Mouse (Mus musculus) CD4-positive, CD25-positive, alpha-beta regulatory T cell, adult 4 months (primary cell): ENCODE data around the gene Epn1. TPM values are rescaled to one million over a fixed set of nuclear protein-coding genes. Genes with fewer than 3 reads are reported as not detected.
A peak's percentile ranks its signal among the peaks of the same experiment; 100 is the strongest.

Source experiments
- ATAC-seq: one replicate; pipeline ENCODE4 v1.8.0; 2017
- polyA plus RNA-seq, 2 experiments: library from polyadenylated mRNA; unstranded; fragments of 100-300 nt; shearing (Covaris generic); gene quantifications; one replicate each; pipeline ENCODE4 v1.2.1; 2017

The Epn1 gene
- polyA plus RNA-seq, 2 experiments from 2014 or later: 4.0 to 7.2 TPM

- no peak for ATAC-seq
Measured at GRCm38 (mm10) chr7:5059421-5059820, 20.6 kb upstream of the Epn1 start.

- no peak for ATAC-seq
Measured at GRCm38 (mm10) chr7:5060239-5060731, 19.8 kb upstream of the Epn1 start.

- ATAC-seq: peak; percentile 78
Measured at GRCm38 (mm10) chr7:5060944-5061773, 18.9 kb upstream of the Epn1 start.

- peak; percentile 33 for ATAC-seq
Measured at GRCm38 (mm10) chr7:5061774-5062359, 18.2 kb upstream of the Epn1 start, which contains the start of gene U2af2. U2af2 (plus strand) TSS chr7:5062143.

- ATAC-seq: peak; percentile 22
Measured at GRCm38 (mm10) chr7:5062360-5063001, 17.6 kb upstream of the Epn1 start.

GRCm38 (mm10) chr7:5064886-5065285, 15.1 kb upstream of the Epn1 start:
- no peak for ATAC-seq

- ATAC-seq: no peak
Measured at GRCm38 (mm10) chr7:5073586-5073985, 6.4 kb upstream of the Epn1 start.

- ATAC-seq: no peak
Measured at GRCm38 (mm10) chr7:5074984-5075383, 5.1 kb upstream of the Epn1 start.

- ATAC-seq: no peak
Measured at GRCm38 (mm10) chr7:5076931-5077330, 3.1 kb upstream of the Epn1 start.

GRCm38 (mm10) chr7:5079365-5080009, 548 bp upstream of the Epn1 start:
- peak; percentile 3 for ATAC-seq

- ATAC-seq: no peak
Measured at GRCm38 (mm10) chr7:5080815-5081214, 780 bp downstream of the Epn1 start.

- ATAC-seq: no peak
Measured at GRCm38 (mm10) chr7:5081241-5081640, 1.2 kb downstream of the Epn1 start.

GRCm38 (mm10) chr7:5081939-5082338, 1.9 kb downstream of the Epn1 start:
- no peak for ATAC-seq

- ATAC-seq: no peak
Measured at GRCm38 (mm10) chr7:5083325-5084105, 3.5 kb downstream of the Epn1 start.

- ATAC-seq: no peak
Measured at GRCm38 (mm10) chr7:5085512-5085911, 5.5 kb downstream of the Epn1 start.

GRCm38 (mm10) chr7:5086921-5087440, 6.9 kb downstream of the Epn1 start:
- no peak for ATAC-seq

GRCm38 (mm10) chr7:5087886-5088285, 7.9 kb downstream of the Epn1 start:
- no peak for ATAC-seq

GRCm38 (mm10) chr7:5089853-5090252, 9.8 kb downstream of the Epn1 start:
- no peak for ATAC-seq

GRCm38 (mm10) chr7:5091008-5091728, 11.1 kb downstream of the Epn1 start:
- ATAC-seq: no peak

- no peak for ATAC-seq
Measured at GRCm38 (mm10) chr7:5092381-5092780, 12.3 kb downstream of the Epn1 start.
